Mouse (Mus musculus): ENCODE data around the gene Ubap1.

- TF ChIP-seq CTCF (IDR thresholded peaks at IDR 0.05; ENCODE audit: extremely low read depth, insufficient read length, insufficient replicate concordance, low read depth, low read length): no peak
- no peak for TF ChIP-seq POLR2A (IDR thresholded peaks at IDR 0.05; ENCODE audit: low read depth, low read length)
Measured at GRCm38 (mm10) chr4:41307406-41307805, 41.4 kb upstream of the Ubap1 start.

Data from small intestine, adult 2 months (tissue).